Mouse (Mus musculus) skeletal muscle tissue, adult 2 months (tissue): ENCODE data around the gene Commd6.
"Not testable (repeated sequence)": the region's sequence is repeated elsewhere in the genome, so short reads cannot be mapped to it uniquely, and the experiment has no call there.

ENCODE experiments used
- DNase-seq: peaks from one replicate; pipeline ENCODE4 v3.0.0-alpha.2; 2012; ENCODE audit warnings: low read depth, low spot score

Commd6 gene

DNA sequence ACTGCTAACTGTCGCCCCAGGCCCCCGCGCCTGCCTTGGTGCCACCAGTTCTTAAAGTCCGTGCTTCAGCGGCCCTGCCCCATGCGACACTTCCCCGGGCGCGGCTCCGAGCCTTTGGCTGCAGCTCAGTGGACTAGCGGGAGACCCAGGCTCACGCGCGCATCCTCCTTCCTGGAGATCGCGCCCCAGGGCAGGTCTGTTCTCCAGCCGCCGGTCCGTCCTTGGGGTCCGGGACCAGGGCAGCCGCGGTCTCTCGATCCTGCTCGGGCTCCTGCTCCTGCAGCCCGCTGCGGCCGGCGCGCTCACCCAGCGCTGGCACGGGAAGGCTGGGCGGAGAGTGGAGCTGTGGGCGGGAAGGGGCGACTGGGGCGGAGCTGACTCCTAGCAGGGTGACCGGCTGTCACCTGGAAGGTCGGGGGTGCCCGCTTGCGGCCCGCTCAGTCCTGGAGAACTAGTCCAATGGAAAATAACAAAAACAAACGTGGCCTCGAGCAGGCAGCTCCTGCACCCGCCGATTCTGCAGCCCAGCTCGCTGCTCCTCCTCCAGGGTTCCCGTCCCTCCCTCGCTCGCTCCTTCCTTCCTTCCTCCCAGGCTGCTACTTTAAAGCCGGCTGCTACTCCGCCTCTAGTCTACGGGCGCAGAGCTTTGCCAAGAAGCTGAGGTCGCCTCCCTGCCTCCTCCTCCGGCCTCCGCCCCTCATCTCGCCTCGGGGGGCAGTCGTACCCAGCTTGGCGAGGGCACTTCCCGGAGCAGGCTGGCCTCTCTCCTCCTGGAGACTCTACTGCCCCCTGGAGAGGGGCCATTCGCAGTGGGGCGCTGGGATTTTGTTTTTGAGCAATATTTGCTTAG, 31.7 kb downstream of the Commd6 start, which contains the start of gene Tbc1d4:
Gene Tbc1d4, minus strand, starts transcription at position 673 of the 850 bp plus-strand sequence.
- DNase-seq = peak; percentile 75

DNA sequence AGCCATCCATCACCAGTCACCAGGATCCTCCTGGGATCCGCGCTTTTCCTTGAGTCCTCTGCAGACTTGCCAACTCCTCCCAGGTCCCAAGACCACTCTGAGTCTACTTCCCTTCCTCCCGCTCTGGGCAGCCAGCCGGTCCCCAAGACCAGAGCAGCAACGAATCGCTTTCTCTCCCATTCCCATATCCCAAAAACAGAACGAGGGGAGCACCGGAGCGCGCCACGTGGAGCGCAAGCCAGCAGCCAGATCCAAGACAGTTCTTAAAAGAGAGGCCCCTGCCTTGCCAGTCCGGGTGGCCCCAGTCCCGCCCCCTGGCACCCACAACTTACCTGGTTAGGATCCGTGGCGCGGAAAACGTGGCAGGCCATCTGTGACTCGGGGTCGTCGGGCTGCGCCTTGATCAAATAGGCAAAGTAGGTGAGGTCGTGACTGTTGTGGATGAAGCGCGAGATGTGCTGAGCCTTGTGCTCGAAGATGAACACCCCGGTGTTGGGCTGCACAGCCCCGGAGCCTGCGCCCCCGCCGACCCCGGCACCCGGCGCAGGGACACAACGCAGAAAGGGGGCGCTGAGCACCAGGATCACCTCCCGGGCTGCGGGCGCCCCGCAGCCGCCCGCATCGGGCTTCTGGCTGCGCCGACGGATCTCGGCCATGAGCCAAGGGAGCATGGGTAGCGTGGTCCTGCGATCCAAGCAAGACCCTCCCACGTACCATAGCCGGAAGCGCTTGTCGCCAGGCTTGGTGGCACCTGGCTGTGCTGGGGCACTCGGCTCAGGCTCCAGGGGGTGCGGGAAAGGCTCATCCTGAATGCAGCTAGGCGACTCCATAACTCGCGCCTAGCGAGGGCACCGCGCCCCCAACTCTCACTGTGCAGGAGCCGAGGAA, 32.6 kb downstream of the Commd6 start:
- DNase-seq = no peak

DNA sequence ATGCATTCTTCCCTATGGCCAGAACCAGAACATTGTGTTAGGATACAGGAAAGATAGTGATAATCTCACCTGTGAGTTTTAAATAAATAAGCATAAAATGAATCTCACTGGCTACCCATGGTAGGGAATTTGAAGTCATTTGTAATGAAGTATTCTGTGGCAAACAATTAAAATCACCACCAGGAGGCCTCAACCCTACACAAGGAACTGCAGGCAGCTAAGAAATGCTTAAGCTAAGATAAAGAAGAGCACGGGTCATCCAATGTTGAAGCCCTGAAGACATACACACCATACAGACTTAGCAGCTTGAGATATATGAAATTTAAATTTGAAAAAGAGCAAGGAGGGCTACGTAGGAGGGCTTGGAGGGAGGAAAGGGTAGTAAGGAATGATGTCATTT, 34.6 kb downstream of the Commd6 start:
- no peak for DNase-seq

DNA sequence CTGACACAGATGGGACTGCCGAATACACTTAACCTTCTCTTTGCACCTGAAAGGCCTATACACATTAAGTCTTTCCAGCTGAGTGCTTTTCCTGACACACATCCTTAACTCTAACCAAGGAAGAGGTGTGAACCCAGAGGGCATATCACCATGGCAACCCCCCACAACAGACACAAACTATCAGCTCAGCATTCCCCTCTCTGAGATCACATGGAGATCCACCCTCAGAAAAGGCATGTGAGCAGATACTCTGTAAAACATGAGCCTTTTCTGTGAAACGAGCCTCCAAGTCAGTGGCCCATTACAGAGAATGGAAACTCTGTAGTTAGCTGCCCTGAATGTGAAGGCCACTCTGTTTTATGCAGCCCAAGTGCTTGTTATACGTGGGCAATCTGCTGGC, 37.6 kb downstream of the Commd6 start:
- DNase-seq = no peak

DNA sequence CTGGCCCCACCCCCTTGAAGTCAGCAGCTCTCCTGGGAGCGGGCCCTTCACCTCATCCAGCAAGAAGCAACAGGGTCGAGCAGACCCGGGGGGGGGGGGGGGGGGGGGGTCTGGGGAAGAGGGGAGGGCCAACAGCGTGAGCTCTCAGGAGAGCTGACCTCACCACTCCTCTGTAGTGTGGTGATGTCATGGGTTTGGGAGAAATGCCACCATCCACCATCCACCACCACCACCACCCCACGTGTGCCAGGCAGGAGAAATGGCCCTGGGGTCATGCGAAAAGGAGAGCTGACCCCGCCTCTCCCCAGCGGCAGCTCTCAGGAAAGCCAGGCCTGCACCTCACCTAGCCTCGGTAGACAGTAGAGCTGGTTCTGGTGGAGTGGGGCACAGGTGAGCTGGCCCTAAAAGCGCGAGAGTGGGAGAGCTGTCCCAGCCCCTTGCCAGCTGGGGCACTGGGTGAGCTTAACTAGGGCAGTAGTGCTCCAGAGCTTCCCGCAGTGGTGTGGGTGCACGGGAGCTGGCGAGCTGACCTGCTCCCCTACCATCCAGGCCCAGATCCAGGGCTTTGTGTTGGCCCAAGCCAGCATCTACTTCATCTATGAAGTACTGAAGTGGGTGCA, 43.3 kb downstream of the Commd6 start:
- DNase-seq = no peak

DNA sequence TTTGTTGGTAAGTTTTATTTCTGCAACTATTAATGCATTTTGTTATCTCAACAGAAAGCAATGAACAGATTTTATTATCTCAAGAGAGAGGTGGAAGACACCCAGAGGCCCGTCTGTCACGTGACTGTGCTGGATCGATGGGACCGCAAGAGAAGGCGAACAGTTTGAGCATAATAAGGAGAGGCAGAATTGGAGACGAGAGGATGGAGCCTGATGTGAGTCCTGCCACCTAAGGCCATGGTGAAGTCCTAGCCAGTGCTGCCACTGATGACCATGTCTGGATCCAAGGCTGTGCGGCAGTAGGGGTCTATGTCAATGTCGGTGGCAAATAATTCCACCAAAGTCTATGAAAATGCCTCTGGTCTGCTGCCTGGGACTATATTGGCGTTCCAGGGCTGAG, 43.8 kb downstream of the Commd6 start:
- no peak for DNase-seq

DNA sequence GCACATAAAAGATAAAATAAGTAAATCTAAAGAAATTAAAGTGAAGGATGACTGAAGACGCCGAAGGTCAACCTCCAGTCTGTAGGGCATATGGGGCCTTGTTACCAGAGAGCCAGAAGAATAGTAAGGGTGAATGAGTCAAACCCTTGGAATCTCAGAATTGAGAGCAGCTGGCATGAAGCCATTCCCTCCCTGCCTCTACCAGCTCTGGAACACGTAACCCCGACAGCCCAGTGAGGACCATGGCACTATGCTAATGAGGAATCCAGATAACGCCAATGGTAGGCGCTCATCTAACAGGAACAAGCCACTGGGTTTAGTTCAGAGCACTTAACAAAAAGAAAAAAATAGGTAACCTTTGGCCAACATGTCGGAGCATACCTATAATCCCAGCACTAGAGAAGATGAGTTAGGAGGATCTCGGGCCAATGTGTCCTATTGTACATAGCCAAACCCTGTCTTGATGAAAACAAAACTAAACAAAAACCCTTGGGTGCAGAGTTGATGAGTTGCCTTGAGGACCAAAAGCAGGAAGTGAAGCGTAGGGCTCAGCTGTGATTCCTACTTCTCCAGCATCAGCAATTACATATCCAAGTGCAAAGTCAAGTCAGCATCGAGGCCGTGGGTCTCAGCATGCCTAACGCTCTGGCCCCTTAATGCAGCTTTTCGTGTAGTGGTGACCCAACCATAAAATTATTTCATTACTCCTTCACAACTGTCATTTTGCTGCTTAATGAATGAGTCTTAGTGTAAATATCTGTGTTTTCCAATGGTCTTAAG, 45.0 kb downstream of the Commd6 start:
- no peak for DNase-seq

DNA sequence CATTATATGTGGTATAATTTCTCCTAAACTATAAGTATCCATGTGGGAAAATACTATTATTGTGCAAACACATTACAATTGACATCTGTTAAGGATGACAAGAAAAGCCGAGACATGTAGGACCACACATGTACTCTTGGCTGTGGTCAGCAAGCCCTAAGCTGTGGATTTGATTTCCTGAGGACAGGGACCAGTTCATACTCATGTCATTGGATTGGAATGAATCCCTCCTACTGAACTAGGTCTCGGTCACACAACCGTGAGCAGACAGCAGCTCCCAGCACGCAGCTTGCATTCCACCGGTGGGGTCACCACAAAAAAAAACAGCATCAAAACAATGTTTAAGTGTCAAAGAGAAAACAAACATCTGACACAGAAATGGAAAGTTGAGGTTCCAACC, 46.5 kb downstream of the Commd6 start:
- DNase-seq = no peak

DNA sequence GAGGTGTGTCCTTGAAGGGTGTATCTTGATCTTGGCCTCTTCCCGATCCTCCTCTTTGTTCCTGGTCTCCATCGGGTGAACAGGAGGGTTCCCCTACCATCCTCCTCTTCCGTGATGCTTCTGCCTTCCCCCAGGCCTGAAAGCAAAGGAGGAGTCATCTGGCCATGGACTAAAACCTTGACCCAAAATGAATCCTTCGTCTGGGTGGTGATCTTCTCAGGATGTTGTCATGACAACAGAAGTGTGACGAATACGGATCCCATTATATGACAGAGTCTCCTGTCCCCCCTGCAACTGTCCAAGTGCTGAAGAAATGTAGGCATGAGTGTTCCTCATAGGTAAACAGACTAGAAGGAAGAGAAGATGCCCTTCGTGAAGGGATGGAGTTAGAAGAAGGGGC, 47.1 kb downstream of the Commd6 start:
- DNase-seq = no peak

DNA sequence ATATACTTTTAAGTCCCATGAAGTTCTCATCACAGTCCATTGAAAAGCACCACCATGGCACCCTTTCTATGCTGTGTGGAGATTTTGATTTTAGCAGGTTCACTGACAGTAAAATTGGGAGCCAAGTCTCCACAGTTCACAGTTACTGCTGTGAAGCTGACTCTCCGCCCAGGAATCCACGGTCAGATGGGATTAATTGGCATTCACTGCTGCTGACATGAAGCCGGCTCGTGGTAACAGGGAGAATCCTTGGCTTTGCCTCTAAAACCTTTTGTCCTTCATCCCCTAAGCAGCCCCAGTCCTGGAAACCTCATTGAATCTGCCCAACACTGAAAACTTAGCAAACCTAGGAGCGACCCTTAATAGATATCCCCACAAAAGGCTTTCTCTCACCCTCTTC, 49.4 kb downstream of the Commd6 start:
- no peak for DNase-seq

DNA sequence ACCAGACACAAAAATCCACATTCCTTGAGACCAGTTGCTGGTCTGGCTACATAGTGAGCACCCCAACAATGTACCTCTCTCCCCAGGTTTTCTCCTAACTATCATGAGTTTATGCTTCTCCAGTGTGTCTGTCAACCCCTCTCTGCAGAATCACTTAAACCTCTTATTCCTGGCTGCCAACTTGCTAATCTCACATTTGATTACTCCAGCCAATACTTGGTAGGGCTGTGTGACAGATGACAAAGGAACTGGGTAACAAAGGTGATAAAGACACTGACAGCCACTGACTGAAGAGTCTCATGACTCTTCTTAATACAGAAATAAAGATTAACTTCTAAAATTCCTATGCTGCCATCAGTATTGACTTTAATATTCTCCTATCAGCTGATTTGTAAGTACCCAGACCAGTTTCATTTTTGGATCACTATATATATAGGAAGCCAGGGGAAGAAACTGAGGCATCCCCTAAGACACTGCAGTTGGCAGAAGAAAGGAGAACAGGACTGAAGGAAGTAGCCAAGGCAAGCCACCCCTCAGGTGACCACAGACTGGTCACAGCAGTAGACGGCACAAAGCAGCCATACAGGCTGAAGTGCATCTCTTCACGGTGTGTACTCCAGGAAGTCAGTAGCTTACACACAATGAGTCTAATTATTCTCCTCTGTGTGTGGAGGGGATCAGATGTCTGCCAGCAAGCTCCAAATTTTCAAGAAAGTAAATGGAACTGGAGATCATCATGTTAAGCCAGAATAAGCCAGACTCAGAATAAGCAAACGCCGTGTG, 52.1 kb downstream of the Commd6 start:
- not testable (repeated sequence) for DNase-seq

DNA sequence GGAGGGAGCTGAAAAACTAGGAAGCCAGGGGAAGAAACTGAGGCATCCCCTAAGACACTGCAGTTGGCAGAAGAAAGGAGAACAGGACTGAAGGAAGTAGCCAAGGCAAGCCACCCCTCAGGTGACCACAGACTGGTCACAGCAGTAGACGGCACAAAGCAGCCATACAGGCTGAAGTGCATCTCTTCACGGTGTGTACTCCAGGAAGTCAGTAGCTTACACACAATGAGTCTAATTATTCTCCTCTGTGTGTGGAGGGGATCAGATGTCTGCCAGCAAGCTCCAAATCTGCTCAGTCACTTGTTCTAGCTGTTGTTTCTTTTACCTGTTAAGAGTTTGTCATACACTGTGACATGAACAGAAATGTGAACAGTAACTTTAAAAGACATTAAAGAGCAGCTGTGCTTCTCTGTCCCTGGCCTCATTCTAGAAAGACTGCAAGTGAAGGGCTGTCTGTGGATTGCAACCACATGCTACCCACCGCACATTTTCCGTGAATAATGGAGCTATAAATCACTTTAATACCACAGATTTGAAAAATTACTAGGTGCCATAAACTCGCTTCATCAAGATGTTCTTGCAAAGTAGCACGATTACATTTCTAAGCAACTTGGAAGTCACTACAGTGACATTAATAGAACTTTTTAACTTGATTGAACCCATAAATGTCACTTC, 53.0 kb downstream of the Commd6 start:
- DNase-seq = not testable (repeated sequence)

DNA sequence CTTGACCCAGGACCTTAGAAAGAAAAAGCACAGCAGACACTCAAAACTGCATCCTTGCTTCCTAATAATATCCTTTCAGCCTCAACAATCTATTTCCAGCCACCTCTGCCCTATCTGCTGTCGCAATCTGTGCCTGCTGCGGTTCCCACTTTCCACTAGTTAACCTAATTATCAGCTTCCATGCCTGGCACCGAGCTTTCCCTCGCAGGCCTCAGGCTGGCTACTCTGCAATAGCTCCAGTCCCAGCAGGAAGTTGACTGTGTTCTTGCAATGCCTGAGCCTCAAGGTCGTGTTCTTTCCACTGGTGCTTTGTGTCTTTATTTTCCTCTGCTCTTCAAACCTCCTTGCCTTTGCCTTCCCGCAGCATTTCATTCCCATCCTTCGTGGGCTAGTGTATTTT, 54.4 kb downstream of the Commd6 start:
- DNase-seq = peak; percentile 49
